Mouse (Mus musculus) heart, adult 9 months (tissue): ENCODE measurements around the gene H2-Aa.

Experiments
- DNase-seq, 2 experiments: peaks; one replicate each; pipeline ENCODE4 v3.0.0; 2022; ENCODE audit warnings: low spot score in 2 of 2

H2-Aa gene

DNA sequence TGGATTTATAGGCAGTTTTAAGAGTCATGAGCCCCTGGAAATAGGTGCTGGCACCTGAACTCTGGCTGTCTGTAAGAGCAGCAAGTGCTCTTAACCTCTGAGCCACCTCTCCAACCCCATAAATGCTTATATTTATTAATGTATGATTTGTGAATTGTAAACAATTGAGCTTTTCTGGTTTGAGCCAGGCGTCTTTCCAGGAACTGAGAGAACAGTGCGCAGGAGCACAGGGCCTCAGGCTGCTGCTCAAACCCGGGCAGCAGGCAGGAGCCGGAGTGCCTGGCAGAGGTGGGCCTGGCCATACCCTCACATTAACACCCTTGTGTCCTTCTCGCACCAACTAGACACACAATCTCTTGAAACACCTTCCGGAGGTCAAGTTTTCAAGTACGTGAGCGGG is 12.4 kb upstream of the H2-Aa start:
- no peak for DNase-seq

DNA sequence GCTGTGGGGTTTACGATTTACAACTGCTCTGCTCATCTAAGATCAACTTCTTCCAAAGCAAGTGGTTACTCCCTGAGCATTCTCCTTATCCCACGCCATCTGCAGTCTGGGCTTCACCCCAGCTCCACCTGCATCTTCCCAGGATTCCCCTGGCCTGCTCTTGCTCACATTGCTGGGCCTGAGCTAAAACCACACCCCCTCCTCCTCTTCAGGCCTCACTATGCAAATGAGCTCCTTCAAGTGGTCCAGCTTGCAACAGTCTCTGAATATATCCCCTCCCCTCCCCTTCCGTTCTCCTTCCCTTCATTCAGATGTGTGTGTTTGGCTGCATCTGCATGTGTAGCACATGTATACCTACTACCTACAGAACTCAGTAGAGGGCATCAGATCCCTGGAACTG is 11.7 kb upstream of the H2-Aa start:
- no peak for DNase-seq

DNA sequence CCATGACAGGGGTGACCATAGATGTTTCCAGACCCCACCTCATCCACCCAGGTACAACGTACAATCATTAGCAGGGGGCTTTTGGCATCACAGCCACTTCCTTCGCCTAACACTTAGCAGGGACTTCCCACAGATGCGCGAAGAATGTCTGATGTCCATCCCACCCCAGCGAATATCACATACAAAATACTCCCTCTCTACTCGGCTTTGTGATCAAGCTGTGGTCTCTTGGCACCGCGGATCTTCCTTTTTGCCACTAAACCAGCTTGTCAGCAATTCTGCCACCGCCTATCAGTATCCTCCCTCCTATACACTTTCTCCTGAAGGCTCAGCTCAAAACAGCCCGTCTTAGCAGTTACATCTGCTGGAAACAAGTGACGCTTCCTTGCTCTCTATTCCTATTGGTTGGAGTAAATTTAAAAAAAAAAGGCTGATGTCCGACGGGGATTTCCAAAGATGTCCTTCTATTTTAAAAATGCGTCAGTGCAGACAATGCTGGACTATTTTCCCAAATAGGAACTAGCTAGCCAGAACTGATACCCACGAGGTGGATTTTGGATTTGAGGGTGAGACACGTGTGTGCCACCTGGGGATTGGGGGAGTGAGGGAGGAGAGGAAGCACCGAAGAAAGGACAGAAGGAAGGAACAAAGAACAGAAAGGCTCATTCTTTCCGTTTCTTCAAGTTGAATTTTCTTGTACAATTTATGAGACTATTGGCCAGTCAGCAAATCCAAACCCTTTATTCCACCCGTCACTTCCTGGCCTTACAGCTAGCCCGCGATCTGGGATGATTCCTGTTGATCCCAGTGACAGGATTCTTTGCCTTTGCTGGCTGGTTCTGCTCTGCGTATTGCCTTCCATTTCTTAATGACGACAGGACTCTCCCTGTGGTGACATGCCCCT is 8.5 kb upstream of the H2-Aa start:
- DNase-seq: peak; percentile 85

DNA sequence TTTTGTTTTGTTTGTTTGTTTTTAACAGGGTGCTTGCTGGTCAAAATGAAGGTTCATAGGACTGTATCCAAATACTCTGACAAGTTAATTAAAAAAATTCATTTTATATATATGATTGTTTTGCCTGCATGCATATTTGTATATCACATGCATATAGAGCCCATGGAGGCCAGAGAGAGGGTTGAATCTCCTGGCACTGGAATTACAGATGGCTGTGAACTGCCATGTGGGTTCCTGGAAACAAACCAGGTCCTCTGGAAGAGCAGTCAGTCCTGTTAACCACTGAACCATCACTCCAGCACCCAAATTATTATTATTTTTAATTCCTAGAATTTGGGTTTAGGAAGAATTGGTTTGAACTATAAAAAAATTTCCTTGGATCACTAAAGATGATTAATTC is 7.7 kb upstream of the H2-Aa start:
- DNase-seq: no peak

DNA sequence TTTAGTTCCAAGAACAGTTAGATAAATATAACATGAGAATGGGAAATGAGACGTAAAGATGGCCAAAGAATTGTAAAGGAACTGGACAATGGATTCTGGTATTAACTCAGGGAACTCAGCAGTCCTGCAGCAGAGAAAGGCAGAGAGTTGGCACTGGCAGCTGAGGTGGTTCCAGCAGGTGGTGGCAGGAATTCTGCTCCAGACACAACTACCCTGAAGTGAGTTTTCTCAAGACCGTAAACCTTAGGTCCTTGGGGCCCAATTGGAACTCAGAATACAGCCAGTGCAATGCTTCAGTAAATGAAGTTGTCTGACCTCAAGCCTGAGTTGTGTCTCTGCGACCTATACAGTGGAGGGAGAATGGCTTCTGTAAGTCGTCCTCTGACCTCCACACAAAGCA is 6.6 kb upstream of the H2-Aa start:
- DNase-seq: no peak

DNA sequence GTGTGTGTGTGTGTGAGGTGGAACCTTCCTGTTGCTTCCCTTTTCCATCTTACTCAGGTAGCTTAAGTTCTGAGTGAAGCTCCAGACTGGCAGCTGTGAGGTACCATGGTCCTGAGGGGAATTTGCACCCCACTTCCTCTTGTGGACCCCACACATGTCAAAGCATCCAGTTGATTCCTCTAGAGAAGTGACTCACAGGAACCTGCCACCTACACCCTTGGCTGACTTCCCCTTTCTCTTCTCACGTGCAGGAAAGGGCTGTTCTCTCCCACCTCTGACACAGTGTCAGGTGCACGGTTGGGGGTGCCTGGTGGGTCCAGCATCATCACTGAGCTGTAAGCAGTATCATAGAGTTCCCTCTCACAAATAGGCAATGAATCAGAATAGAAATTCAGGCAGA is 5.9 kb upstream of the H2-Aa start:
- DNase-seq: peak in 1 of 2 experiments; percentile 29

DNA sequence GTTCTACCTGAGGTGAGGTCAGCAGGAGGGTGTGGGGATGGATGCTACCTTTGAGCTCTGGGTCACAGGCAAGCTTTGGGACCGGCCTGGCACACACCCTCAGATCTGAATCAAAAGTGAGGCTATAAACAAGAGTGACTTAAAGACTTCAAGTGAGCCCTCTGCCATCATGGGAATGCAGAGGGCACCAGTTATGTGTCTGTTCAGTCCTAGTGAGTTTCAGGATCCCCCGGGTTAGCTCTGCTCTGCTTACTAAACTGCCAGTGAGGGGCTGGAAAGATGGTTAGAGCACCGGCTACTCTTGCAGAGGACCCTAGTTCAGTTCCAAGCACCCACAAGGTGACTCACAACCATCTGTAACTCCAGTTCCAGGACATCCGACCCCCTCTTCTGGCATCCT is 4.9 kb upstream of the H2-Aa start:
- DNase-seq: no peak

DNA sequence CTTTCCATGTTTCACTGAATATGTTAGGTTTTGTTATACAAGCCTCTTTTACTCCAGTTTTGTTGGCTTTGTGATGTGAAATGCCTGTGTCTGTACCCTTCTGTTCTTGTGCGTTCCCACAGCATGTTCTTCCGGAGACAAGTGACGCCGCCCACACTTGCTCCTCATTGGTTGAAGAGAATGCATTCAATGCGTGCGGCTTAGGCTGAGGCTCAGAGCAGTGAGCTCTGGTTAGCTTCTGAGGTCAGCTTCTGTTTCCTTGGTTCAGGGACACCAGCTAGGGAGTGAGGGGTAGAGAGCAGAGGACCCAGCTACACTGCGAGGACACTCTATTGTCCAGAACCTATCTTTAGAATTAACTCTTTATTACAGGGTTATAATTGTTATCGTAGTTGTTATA is 4.0 kb upstream of the H2-Aa start:
- DNase-seq: peak; percentile 61 to 64

DNA sequence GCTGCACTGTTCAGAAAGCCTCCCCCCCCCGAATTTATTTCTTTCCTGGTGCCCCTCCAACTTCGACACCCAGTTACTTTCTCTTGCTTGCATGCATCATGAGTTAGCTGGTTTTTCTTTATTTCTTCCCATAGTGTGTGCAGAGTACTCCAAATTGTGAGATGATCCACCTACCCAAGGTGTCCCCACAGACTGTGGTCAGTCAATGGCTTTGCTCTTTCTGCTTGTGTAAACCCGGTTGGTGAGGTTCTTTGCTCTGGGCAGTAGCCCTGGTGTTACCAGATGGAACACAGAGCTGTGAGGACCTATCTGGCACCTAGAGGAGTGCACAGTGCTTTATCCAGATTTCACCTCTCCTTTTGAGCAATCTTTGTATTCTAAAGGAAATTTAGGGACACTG is 508 bp upstream of the H2-Aa start:
- DNase-seq: no peak

DNA sequence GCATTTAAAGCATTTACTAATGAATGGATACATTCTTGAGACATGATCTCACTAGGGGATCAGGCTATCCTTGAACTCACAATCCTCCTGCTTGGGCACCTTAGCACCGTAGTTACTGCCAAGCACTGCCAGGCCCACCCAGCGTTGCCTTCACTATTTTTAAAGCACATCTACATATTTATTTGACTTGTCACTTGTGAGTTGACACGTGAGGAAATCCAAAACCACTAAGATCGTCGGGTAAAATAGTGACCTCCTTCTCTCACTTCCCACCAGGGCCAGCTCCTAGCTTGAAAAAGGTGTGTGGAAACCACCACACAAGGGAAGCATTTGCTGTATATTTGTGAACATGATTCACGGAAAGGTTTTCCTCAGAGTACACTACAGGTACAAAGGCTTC is 624 bp downstream of the H2-Aa start:
- DNase-seq: no peak

DNA sequence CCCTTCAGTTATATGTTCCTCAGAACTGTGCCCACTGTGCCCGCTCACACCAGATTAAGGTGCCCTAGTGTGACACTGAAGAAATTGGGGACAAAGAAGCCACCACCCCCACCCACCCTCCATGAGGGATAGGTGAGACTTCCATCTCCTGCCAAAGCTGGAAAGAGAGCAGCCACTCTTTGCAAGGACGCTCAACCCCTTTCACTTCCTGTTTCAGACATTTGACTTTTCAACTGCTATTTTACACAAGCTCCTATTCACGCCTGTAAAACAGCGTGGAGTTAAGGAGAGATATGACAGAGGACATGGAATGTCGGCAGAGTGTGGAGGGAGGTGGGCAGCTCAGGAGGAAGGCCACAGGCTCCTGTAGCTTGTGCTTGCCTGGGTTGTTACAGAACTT is 1.1 kb downstream of the H2-Aa start:
- no peak for DNase-seq

DNA sequence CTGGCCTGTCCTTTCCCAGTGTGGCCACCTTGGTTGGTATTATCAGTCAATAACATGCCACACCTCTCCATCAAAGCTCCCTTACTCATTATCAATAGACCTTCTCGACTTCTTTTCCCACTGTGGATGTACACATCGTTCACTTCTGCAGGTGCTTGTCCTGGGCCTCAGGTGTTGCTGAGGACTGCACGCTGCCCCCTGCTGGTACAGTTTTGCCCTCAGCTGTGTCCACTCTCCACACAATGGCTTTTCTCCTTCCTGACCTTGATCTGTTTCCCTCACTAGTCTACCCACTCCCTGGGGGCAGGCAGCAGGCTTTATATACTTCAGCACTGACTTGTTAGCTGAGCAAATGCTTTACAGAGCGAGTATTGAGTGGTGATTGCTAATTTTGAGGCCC is 1.8 kb downstream of the H2-Aa start:
- DNase-seq: no peak

DNA sequence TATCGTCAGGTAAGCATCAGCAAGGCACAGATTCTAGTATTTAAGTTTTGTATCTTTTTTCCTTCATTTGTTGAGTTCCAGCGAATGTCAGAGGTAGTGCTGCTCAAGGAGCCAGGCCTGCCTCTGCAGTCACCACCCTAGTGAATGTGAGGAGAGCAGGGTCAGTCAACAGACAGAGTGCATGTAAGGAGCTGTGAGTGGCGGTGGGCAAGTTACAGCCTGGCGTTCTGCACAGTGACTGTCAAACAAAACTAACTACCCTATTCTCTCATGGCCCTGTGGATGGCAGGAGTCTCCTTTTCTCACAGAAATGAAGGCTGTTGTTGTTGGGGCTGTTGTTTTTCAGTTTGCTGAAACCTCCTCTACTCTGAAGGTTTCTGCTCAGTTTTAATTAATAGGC is 2.3 kb downstream of the H2-Aa start:
- no peak for DNase-seq

DNA sequence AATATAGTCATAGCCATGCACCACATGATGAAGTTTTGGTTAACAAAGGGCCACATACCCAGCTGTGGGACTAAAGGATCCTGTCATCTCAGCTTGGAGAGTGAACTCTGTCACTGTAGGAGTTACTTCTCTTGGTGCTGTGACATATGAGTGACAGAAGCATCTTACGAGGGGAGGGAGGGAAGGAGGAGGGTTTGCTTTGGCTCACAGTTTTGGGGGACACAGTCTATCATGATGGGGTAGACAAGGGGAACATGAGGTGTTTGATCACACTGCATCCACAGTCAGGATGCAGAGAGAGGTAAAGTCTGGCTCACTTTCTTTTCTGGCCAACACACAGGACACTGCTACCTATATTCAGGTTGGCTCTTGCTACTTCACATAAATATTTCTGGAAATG is 5.8 kb downstream of the H2-Aa start:
- no peak for DNase-seq

DNA sequence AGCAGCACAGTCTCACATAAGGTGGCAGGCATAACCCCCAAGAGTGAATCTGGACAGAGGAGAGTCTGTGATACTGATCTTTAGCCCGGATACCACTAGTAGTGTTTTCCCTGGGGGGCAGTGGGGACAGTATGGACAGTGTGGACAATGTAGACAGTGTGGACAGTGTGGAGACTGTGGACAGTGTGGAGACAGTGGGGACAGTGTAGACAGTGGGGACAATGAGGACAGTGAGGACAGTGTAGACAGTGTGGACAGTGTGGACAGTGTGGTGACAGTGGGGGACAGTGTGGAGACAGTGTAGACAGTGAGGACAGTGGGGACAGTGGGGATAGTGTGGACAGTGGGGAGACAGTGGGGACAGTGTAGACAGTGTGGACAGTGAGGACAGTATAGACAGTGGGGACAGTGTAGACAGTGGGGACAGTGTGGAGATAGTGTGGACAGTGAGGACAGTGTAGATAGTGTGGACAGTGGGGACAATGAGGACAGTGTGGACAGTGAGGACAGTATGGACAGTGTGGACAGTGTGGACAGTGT is 7.1 kb downstream of the H2-Aa start:
- no peak for DNase-seq

DNA sequence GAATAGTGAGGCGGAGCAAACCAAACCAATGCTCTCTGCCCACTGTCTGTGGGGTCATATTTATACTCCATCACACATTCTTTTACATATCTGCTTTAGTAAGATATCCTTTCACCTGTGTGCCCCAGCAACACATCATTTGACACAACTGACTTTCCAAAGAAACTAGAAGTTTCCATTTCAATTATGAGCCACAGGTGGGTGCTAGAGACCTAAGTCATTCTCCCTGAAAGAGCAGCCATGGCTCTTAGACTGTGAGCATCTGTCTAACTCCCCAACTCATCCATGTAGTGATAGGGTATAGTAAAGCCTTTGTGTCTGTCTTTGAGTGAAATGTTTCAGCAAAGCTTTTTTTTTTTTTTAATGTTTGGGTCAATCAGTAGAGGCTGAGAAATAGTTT is 15.5 kb downstream of the H2-Aa start:
- DNase-seq: no peak

DNA sequence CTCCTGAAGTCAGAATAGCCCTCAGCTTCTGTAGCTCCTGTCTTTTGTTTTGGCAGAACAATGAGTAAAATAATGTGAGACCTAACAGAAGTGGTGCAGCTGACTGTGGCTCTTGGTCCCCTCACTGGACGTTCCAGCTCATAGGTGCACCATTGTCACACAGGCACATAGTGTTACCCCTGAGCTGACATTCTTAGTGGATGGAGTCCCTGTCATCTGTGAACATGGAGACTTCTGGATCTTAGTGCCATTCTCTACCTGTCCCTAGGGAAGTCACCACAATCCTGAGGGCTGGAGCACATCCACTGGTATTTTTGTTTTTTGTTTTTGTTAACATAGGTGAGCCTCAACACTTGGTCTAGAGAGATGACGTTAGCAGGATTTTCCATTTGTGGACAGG is 16.7 kb downstream of the H2-Aa start:
- DNase-seq: no peak

DNA sequence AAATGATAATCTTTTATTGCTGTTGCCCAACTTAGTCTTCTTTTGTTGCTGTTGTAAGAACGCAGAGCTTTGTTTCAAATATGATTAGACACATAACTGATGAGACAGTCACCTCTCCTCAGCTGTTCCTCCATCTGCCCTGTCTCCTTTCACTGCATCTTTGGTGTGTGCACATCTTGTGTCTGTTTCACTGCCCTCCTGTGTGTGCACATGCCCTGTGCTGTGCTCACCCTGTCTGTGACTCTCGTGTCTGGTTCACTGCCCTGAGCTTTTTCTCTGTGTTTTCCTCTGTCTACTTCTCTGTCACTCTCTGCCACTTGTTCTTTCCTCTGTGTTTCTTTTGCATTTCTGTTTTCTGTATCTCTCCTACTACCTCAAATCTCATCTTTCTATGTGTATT is 17.4 kb downstream of the H2-Aa start:
- DNase-seq: no peak

DNA sequence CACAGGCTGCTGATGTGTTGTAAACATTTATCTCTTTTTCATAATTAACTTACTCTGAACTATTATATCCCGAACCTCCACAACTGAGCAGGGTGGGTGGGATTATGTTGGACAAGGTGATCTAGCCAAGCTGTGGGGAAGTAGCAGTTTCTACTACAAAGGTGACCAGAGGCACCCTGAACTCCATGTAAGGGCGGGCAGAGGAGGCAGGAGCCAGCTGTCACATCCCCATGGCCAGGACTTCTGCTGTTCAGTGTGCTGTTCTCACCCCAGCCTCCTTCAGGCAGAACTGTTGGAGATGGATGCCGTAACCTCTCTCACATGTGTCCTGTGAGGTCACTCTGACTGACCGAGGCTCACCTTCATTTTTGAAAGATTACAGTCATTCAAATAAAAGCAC is 17.8 kb downstream of the H2-Aa start:
- DNase-seq: no peak

DNA sequence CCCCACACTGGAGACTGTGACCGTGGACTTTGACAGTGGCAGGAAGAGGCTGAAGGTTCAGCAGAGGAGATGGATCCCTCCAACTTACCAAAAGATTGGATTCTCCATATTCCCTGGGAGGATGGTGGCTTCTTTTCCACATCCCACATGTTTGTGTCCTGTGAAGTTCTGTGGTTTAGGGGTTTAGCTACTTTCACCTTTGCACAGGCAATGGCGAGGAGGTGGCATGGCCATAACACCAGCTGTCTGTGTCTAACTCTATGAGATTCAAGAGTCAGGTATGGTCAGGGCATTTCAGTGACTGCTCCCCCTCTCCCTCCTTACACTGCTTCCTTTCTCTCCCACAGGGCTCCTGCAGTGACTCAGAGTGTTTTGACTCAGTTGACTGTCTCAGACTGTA is 18.9 kb downstream of the H2-Aa start:
- DNase-seq: no peak

DNA sequence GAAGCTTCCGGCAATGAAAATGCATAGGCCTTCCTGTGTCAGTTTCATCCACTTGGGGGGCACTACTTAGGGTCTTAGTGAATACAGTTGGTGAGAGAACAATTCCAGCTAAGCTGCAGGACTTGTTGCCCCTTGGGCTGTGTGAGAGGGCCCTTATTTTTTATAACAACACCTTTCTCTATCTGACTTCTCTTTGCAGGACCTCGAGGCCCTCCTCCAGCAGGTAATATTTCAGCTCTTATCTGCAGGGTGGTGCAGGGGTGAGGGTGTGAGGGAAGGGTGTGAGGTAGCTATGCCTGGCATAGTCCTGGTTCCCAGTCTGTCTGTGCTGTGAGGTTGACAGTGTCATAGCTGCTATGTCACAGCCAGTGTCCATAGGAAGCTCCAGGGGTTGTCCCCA is 19.4 kb downstream of the H2-Aa start:
- DNase-seq: no peak

DNA sequence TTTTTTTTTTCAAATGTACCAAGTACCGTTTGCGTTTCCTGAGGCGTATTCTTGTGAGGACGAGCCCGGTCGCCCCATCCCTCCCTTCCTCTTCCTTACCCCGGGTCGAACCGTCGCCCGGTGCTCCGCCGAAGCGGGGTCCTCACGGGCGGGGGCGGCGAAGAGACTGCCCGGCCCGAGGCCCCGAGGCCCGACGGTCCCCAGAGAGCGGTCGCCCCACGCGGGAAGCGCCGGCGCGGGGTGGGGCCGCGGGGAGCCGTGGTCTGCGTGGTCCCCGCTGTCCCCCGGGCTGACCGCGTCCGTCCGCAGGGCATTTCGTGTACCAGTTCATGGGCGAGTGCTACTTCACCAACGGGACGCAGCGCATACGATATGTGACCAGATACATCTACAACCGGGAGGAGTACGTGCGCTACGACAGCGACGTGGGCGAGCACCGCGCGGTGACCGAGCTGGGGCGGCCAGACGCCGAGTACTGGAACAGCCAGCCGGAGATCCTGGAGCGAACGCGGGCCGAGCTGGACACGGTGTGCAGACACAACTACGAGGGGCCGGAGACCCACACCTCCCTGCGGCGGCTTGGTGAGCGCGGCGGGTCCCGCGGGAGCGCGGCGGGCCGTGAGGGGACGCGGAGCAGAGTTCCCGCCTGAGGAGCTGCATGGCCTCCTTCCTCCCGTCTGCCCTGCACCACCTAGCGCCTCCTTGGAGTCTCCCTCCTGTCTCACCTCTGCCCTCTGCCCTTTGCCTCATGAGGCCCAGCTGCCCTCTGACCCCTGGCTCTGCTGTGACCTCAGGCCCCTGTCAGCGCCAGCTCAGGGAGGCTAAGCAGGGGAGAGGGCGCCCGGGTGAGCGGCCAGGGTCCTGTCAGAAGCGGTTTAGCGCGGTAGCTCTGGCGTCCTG is 22.9 kb downstream of the H2-Aa start:
- DNase-seq: no peak
